Mouse (Mus musculus): ENCODE results near the gene Inha.

Gene Inha

DNA sequence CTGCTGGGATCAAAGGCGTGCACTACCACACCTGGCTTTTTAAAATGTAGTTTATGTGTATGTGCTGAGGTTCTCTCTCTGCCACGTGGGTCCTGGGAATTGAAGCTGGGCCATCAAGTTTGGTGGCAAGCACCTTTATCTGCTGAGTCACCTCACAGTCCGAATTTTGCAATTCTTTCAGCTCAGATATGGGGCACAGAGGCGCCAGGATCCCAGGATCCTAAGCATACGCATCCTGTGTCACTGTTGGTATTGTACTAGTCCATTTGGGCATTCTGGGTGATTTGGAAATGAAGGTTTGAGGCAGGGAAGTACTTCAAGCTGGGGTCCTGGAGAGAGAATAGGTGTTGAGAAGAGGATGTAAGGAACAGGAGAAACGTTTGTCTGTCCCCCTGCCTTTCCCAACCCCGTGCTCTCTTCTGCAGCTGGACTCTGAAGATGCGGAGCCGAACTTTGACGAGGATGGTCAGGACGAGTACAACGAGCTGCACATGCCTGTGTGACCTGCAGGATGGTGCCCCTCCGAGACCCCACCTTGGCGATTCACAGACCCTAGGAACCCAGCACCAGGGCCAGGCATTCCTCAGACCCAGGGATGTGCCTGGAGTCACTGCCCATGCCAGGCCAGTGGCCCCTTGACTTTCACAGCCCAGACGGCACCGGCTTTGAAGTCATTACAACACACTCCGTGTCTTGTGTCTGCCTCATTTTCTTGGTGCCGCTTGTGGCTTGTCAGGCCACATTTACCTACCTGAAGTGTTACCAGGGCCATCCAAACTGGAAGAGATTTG is 51.7 kb downstream of the Inha start:
- no peak for DNase-seq (ENCODE audit: low read depth)

DNA sequence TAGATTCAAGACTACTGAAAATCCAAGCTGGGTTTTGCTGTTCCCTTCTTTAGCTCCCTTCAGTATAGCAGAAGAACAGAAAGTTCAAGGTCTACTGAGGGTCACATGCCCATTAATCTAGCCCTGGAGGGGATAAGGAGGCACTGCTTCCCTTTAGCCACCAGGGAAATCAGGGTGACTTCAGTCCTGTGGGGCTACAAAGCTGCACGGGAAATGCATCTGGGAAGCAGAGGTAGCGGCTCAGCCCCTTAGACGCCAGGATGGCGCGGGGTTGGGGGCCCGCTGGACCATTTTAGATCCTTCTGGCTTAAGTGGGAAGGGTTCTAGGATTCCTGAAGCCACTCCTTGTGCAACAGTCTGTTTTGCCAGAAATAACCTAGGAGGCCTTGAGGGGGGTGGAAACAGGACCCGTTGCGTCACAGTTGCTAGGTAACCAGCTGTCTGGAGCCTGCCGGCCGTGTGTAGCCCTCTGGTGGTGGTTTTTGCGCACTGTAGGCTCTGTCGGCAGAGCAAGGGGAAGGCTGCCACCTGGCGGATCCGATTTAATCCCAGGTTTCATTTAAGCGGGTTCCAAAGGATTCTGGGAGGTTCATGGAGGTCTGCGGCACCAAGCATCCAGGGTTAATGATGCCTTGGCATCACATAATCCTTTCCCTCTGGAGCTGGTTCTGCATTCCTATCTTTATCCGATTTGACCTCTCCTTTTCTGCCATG is 52.5 kb downstream of the Inha start:
- DNase-seq (ENCODE audit: low read depth): peak; percentile 82

Data from induced T-regulatory cell, adult 2 months (primary cell).